In the genomic region with DNA sequence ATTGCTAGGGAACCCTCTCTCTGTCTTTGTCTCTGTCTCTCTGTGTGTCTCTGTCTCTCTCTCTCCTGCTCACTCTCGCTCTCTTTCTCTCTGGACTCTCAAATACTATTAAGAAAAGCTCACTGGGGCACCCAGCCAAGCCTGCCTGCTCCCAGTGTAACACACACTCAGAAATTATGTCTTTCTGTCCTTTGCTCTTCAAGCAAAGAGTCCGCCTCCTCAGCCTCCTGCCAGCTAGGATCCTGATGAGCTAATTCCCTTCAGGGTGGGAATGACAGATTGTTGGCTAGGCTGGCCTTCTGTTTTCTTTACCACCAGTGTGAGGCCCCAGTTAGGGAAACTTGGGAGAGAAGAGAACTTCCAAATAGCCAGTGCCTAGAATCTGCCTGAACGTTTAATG, we compare ENCODE assay signal across 8 mouse cellular contexts. TPM values are rescaled to one million over a fixed set of nuclear protein-coding genes. Genes with fewer than 3 reads are reported as not detected.
DNase-seq lines count a peak whose midpoint lies in the region; TF ChIP-seq lines count a peak whose summit lies in the region.

No protein-coding gene starts in this region.

- no peak for TF ChIP-seq POLR2A in embryonic fibroblast, embryonic 13.5 days (IDR thresholded peaks at IDR 0.05; ENCODE audit: low read depth, low read length)

- peaks cover 11% of the 10 kb centered on the region for H3K4me1 ChIP-seq in embryonic fibroblast, embryonic 13.5 days (ENCODE audit: control insufficient read depth, insufficient read depth, low read length)

- TF ChIP-seq CTCF in embryonic fibroblast, embryonic 13.5 days (IDR thresholded peaks at IDR 0.05; ENCODE audit: borderline replicate concordance, insufficient read depth, low read length), result no peak

- DNase-seq in cerebellum, adult 11-12 months, result peak; percentile 13
- no peak for DNase-seq in cerebellum, adult 8-10 months
- peak; percentile 51 for DNase-seq in 3134 (ENCODE audit: extremely low read depth, insufficient read length, low spot score)
- peak; percentile 85 for DNase-seq in heart, postnatal 4 days
- DNase-seq in left cerebral cortex, postnatal 14 days (ENCODE audit: low spot score in 2 of 2), result peak; percentile 22 to 46
- peak; percentile 16 to 22 for DNase-seq in right cerebral cortex, postnatal 36 days (ENCODE audit: low spot score in 2 of 2)
- no peak for DNase-seq in thymus, postnatal 0 days (ENCODE audit: low spot score)

- intact Hi-C loops in left cerebral cortex, postnatal 14 days (cut with DNase I), result loop anchor here (5.0 kb wide), 1 partner anchor 141 kb away; no protein-coding TSS in a partner anchor

- H3K4me3 ChIP-seq in embryonic fibroblast, embryonic 13.5 days (ENCODE audit: insufficient read depth, low read length), result no peak overlapping the region

- H3K27ac ChIP-seq in embryonic fibroblast, embryonic 13.5 days (ENCODE audit: insufficient read depth, low read length), result peak overlapping the region; percentile 12; the same call in 1 of the 2 replicates

RNA-seq across cellular contexts. Expression of gene Rbpj, which starts 57.1 kb away (rescaled TPM):
- polyA plus RNA-seq in embryonic fibroblast, embryonic 13.5 days (2011; ENCODE audit: insufficient read length, low read depth, missing spikeins), result 98.7 and 110 TPM in 2 replicates
- total RNA-seq in heart, postnatal 4 days (2021), result 10 to 100 TPM; 36.7 to 42.4 TPM
- 10 to 100 TPM; 25.0 to 26.7 TPM for total RNA-seq in left cerebral cortex, postnatal 14 days (2021)
- polyA plus RNA-seq in thymus, postnatal 0 days (2015; fragmentation: Nextera tagmentation; extraction: Ambion mirVana), result 23.3 and 28.1 TPM in 2 replicates

Comparison
In these comparisons a context has a peak if more than half of its experiments do, and no peak if none do; other contexts are left out.
1. DNase-seq: peak in cerebellum, adult 11-12 months (single experiment), 3134 (single experiment), heart, postnatal 4 days (single experiment), left cerebral cortex, postnatal 14 days (2 of 2) and right cerebral cortex, postnatal 36 days (2 of 2); none in cerebellum, adult 8-10 months (single experiment) and thymus, postnatal 0 days (single experiment).